Mouse (Mus musculus) heart, postnatal 14 days (tissue): ENCODE results near the gene D430042O09Rik. TPM values are rescaled to one million over a fixed set of nuclear protein-coding genes. Genes with fewer than 3 reads are reported as not detected.
A peak's percentile ranks its signal among the peaks of the same experiment; 100 is the strongest.

Source experiments
- DNase-seq, 2 experiments: peaks; one replicate each; pipeline ENCODE4 v3.0.0; 2021 to 2022
- intact Hi-C: fragments of 180-260 bp; cut with DNase I; formaldehyde crosslinking; loops from one replicate; pipeline ENCODE4 v1.15.1; 2025
- total RNA-seq, 2 experiments: library from RNA; stranded (reverse); gene quantifications; 2 replicates each; pipeline ENCODE4 v1.2.3; 2021

Gene D430042O09Rik
- total RNA-seq, 2 experiments from 2014 or later = 11.7 to 15.2 TPM

DNA sequence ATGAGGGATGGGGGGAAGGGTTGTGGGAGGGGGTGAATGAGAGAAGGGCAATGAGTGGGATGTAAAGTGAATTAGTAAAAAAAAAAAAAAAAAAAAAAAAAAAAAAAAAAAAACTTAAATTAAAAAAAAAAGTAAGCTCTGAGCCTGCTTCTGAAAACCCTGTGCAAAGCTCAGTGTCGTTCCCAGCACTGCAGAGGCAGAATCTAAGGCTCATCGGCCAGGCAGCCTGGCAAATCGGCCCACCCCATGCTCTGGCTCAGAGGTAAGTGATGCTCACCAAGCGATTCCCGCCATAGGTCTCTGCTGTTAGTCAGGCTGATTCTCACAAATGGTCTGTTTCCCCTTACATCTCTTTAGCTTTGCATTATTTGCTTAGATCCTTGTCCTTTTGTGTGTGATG lies 78.4 kb downstream of the D430042O09Rik start:
- intact Hi-C loops = no loop called here
- no peak for DNase-seq

DNA sequence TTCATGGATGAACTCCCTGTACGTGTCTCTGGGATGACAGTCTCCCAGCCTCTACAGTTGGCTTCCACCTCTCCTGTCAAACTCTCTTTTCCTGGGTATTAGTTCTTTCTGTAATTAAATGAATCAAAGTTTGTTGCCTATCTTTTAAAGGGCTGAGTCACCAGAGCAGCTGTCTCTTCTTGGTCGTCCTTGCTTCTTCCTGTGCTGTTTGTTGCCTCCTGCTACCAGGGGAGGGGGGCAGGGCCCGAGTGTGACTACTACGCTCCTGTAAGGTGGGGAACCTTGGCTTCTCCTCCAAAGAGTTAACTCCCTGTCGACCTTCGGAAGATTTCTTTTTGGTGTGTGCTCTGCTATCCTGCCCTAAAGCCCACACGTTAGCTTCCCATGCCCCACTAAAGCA lies 79.4 kb downstream of the D430042O09Rik start:
- no peak for DNase-seq
- intact Hi-C loops = no loop called here

DNA sequence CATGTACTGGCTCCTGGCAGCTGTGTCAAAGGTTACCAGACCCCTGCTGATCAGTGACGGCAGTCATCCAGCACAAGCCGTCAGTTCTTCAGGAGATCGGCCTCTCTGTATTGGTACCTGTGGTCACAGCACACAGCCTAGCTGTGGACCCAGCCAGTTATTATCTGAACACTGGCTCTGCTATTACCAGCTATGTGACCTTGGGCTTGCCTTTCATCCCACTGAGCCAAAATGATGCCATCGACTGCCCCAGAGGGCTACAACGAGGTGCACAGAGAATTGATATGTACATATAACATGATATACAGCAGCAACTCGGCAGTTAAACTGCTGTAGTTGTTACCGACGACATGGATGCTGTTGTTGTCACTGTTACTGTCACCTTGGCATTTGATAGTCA lies 82.4 kb downstream of the D430042O09Rik start:
- no peak for DNase-seq

DNA sequence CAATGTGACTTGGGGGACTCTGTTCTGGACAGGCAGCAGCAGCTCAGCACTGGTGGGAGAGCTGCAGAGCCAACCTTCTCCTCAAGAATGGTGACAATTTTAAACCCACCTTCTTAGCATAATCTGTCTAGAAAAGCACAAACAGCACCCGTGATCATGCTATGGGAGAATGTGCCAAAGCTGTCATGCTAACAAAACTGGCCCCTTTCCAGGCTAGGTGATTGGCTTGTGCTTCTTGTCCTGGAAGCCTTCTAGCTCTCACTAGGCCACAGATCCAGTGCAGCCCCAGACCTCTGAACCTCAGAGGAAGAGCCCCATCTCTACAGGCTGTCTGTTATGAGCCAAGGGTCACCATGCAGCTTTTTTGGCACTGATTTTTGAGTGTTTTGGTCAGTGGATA lies 98.9 kb downstream of the D430042O09Rik start:
- DNase-seq = no peak
- intact Hi-C loops = no loop called here

More for the DNA sequence above, 82.4 kb downstream of the D430042O09Rik start:
- intact Hi-C loops = no loop called here

DNA sequence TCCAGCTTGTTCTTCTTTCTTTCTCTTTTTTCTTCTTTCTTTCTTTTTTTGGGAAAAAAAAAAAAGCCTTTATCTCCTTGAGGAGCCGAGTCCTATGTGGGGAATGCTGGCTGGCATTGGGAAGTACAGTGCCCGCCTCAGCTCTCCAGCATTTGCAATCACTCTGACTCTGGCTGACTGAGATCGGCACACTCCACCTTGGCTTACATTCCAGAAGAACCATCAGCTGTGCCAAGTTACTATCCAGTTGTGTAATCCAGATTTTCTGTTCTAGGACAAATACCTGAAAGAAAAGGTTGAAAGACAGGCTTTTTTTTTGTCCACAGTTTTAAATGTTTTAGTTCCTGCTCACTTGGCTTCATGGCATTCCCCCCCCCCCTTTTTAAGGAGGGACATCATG lies 100.5 kb downstream of the D430042O09Rik start:
- no peak for DNase-seq
- intact Hi-C loops = no loop called here

DNA sequence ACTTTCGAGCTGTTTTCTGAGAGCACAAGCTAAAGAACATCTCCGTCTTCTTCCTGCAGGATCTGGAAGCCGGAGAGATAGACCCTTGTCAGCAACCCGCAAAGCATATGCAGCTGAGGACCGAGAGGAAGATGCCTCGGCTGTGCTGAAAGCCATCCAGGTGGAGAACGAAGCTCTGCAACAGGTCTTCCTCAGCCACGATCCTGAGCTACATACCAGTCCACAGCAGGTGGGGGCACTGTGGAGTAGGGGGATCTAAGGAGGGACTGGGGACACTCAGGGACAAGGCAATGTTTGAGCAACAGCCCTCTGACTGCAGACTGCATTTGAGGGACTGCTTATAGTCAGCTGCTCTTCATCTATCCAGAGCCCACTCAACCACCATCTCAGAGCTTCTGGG lies 105.0 kb downstream of the D430042O09Rik start:
- intact Hi-C loops = no loop called here
- DNase-seq = no peak

DNA sequence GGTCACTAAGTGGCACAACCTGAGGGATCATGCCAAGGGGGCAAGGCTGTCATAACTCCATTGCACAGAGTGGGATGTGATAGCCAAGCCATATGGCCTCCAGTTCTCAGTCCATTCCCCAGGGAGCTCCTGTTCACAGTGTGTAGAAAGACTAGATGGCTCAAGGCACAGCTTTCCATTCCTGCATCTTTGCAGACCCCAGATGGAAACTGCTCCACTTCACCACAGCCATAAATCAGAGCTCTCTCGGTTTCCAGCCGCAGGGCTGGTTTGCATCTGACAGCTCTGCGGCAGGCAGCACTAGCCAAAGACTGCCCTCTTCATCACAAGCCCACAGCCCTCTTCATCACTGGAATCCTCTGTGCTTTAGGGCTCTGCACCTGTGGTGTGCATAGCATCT lies 108.0 kb downstream of the D430042O09Rik start:
- intact Hi-C loops = no loop called here
- DNase-seq = no peak

DNA sequence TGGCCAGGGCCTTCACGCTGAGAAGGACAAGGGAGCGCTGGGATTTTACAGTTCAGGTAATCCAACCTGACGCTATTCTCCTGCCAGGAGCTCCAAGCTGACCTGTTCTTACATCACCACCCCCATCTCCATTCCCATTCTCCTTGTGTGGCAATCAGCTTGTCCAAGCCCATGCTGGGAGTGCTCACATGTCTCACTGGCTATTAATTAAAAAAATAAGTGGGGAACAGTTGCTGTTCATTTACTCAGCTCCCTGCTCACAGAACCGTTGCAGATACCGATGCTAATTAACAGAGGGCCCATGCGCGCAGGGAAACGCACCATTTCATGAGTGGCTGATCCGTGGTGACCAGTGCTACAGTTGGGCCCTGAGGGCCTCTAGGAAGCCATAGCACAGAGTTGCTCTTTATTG lies 110.6 kb downstream of the D430042O09Rik start:
- intact Hi-C loops = no loop called here
- DNase-seq = no peak

DNA sequence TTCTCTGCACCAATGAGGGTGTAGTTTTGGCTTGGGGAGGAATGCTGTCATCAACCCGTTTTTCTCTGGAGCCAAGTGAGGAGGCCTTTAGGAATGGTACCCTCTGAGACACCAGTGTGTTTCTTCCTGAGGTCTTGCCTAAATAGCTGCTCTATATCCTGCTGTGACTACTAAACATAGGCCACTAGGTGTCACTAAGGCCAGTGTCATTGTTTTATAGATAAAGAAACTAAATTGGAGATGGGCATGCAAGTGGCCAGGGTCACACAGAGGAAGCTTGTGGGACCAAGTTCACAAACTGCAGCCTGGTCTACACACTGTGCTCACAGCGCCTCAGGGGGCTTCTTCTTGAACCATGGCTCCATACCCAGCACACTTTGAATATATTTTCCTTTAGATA lies 112.5 kb downstream of the D430042O09Rik start:
- no peak for DNase-seq
- intact Hi-C loops = loop anchor here (2.0 kb wide), 1 partner anchor 263 kb away; the partner anchor contains the start of gene Gsg1l

DNA sequence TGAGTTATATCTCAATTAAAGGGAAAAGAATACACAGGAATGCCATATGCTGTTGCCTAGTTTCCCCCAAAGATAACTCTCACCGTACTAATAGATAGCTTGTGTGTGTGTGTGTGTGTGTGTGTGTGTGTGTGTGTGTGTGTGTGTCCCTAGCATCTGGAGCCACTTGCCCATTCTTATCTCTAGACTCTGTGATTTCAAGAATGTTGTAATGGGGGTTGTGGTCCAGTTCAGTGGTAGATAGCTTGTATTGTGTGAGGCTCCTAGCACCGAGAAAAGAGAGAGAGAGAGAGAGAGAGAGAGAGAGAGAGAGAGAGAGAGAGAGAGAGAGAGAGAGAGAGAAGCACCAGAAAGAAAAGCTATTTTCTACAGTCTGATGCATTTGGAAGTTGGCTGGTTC lies 118.7 kb downstream of the D430042O09Rik start:
- intact Hi-C loops = no loop called here
- DNase-seq = no peak

DNA sequence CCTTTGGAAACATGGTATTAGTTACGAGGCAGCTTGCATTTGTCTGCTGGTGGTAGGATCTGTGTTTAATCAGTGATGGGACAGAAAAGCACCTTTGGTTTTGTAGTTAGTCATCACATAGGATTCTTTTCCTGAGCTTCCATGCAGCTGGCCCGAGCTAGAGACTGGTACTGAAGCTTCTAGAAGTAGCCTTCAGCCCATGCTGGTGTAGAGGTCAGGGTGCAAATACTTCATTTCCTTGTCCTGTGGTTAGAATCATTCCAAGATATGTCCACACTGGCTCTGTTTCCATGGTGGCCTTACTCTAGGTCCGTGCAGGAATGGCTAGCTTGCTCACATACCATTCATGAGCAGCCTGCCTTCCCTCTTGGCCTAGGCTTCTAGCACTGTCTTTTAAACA lies 119.2 kb downstream of the D430042O09Rik start:
- no peak for DNase-seq
- intact Hi-C loops = no loop called here

DNA sequence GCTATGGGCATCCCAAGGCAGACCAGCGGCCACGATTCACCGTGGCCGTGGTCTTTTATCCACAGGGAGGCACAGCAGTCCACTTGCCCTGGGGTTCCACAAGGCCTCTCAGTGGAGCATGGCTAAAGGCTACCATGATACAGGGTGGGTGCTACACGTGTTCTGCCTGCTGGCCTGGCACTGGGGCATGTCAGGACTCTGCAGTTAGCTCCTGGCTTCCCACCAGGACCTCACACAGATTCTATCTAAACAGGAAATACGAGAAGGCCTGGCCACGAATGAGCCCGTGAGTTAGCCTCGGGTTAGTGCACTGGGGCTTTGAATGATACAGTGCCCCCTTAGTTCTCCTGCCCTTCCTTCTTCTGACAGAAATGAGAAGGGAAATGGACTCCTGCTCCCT lies 119.7 kb downstream of the D430042O09Rik start:
- intact Hi-C loops = no loop called here
- no peak for DNase-seq

DNA sequence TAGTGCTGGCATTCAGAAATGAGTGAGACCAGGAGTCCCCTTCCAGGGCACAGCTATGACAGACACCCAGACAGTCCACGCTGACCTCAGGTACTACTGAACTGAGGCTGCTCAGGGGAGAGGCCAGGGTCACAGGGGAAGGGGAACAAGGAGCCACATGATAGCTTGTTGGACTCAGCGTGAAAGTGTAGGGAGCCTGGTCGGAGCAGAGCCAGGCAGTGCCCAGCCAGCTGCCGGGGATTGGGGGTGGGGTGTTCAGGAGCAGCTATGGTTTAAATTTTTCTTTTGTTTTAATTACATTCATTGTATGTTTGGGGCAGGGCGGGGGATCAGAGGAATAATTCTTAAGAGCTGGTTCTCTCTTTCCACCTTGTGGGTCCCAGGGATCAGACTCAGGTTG lies 120.9 kb downstream of the D430042O09Rik start:
- intact Hi-C loops = no loop called here
- no peak for DNase-seq

DNA sequence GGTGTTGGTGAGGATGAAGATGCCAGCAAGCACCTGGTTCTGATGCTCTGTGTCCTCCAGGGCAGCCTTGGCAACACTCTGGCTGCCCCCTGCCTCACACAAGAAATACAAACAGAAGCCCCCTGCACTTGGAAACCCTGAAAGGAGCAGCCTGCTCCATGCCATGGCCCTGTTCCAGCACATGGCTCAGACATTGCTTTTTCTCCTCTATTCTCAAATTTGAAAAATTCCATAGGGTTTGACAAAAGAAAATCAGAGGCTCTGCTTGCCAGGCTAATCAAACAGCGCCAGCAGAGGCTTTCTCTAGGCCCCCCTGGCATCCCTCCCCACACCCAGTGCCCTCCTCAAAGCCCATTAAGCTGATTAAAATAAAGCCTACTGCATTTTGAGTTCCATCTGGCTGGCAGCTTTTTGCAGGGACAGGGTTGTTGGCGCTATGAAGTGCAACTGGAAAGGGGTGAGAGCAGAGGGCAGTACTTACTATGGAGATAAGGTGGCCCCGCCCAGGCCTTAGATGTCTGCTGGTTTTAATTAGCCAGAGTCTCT lies 121.5 kb downstream of the D430042O09Rik start:
- intact Hi-C loops = no loop called here
- peak in 1 of 2 experiments; percentile 37 for DNase-seq

DNA sequence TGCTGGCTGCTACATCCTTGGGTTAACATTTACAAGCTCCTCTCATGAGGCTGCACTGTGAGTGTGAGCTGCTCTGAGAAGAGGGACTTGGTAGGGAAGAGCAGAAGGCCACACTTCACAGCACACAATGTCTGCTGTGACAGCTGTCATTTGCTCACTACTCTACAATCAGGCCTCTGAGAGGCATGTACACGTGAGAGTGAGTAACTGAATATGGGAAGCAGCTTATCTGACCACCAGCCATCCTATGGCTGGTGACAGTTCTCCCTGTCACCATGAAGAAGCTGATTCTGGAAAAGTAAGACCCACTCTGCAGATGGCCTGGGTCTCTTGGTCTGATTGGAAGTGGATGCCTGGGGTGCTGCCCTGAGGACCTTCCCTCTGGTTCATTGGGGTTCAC lies 125.1 kb downstream of the D430042O09Rik start:
- intact Hi-C loops = no loop called here
- DNase-seq = no peak

DNA sequence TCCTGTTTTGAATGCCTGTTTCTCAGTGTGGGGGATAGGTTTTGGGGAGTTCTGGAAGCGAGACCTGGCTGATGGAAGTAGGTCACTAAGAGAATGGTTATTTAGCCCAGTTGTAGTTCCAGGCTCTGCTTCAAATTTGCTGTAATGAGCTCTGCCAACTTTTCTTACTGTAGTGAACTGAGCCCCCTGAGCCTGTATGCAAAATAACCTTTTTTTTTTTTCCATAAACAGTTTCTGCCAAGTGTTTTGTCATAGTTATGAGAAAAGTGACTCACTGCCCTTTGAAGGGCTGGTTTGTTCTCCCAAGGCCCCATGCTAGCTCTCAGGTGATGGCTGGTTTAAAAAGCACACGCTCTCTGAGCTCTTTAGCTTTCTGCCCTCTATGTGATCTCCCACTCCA lies 125.8 kb downstream of the D430042O09Rik start:
- intact Hi-C loops = no loop called here
- no peak for DNase-seq

DNA sequence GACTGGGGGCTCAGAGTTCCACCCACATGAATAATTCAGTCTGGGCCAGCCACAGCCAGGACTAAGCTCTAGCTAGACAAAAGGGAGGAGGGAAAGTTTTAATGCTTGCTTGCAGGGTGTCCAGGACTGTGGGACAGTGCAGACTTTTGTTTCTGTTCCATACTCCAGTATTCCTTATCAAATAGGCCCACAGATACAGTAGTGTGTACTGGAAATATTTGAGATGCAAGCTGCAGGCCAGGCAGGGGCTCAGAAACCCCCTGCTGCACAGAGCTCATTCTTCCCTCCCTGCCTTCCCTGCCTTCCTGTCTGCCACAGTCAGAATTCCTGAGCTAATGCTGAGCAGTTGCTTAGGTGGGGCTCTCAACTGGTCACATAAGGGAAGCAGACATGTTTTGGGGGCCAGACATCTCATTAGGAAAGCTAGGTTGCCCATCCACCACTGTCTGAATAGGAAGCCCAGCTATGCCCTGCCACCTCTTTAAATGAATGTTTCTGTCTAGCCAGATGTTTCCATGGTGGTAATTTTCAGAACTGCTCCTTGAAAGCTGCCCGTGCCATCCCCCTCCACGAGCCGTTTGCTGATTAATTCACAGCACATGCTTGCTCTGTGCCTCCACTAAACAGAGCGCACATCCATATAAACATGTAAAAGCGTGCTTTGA lies 130.5 kb downstream of the D430042O09Rik start:
- no peak for DNase-seq
- intact Hi-C loops = no loop called here

DNA sequence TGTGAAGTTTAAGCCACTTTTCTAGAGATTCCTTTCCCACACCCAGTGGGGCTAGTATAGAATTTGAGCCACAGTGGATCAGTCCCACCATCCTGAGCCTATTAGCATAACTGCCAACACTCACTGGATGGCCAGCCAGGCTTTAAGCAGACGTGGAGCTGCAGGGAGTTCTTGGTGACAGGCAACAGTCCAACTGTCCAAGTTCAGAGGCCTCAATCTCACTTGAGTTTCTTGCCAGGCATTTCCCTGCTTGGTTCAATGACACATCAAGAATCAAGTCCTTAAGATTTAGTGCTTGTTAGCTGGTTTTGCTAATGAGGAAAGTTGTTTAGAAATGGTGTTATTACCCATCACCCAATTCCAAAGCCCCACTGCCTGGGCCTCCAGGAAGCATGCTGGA lies 137.9 kb downstream of the D430042O09Rik start:
- no peak for DNase-seq
- intact Hi-C loops = no loop called here

DNA sequence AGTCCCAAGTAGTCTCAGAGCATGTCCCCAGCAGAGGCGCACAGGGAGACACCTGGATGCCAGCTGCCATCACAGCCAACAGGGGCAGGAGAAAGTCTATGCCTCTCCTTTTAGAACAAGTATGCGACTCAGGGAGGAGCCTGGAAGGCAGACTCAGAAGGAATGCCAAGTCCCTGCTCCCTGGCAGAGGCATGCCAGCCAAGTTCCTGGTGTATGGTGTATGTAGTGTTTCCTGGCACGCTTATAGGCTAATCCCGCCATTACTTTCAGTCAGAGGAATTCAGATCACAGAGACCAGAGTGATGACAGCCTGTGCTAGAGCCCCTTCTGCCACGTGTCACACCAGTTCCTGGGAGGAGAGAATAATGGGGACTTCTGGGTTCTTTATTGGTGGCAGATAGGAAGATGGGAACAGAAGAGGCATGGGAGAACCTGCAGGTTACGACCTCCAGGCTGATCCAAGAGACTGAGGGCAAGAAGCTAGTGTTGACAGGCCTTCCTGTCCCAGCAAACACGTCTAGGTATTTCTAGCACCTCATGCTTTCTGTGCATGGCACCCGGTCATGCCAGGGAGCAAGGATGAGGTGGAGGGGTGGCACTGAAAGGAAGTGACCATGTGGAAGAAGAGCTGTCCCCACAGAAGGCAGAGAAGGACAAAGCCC lies 139.3 kb downstream of the D430042O09Rik start:
- intact Hi-C loops = no loop called here
- peak; percentile 18 to 52 for DNase-seq

DNA sequence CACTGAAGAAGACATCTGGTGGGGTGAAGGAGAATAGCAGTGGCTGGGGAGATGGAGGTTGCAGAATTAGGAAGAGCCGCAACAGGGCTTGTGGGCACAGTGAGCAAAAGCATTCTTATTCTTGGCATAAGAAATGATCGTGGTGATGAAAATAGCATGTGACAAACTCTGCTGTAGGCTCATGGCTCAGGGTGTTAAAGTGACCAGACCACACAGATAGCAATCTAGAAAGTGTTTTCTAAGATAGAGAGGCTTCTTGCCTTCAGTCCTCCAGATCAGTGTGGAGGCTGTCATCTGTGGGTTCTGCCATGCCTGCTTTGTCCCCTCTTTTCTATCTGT lies 139.8 kb downstream of the D430042O09Rik start:
- intact Hi-C loops = no loop called here

DNA sequence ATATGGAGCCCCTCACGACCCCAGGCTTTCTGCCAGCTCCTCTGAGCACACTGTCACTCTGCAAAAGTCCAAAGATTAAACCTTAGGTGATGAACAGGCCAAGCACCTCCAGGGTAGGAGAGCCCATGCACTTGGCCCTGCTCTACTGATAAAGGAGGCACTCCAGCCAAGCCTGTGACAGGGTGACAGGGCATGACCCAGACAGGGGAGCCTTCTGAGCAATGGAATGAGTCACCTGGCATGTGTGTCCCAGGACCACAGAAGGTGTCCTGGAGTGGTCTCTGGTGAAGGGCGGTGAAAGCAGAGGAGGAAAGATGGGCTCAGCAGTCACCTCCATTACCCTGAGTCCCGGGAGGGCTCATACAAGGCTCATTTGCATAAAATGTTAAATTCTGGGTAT lies 151.9 kb downstream of the D430042O09Rik start:
- intact Hi-C loops = no loop called here
- no peak for DNase-seq

More for the DNA sequence above, 139.8 kb downstream of the D430042O09Rik start:
- DNase-seq = no peak

DNA sequence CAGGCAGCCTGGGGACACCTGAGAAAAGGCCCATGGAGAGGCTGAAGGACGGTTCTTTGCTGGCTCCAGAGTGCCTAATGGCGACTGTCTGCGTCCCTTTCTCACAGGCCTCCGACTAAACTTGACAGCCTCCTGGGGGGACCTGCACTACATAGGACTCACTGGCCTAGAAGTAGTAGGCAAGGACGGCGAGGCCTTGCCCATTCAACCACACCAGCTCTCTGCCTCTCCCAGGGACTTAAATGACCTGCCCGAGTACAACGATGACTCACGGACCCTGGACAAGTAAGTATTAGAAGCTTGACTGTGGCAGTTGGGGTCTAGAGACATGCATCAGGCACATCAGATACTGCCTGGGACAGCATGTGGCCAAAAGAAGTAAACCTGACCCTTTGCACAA lies 152.7 kb downstream of the D430042O09Rik start:
- no peak for DNase-seq
- intact Hi-C loops = no loop called here
